In the genomic region with DNA sequence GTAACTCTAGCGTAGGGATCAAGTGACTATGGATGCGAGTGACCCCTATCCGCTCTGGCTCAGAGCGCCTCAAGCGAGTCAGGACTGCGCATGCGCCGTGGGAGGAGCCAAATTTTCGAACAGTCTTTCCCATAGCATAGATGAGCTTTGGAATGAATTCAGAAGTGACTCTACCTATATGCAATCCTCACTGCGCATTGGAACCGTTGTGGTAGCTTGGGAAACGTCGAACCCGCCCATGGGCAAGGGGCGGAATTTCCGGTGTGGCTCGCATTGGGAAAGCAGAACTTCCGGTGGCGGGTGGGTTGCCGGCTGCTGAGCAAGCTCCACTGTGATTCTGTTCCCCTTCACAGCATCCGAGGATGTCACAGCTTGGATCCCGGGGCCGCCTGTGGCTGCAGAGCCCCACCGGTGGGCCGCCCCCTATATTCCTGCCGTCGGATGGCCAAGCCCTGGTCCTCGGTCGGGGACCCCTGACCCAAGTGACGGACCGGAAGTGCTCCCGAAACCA, we compare ENCODE assay signal across 8 mouse cellular contexts. TPM values are rescaled to one million over a fixed set of nuclear protein-coding genes. Genes with fewer than 3 reads are reported as not detected.
DNase-seq lines count a peak whose midpoint lies in the region; ATAC-seq lines count a peak whose summit lies in the region.

A gene (plus strand): TSS at position 98 of the 511 bp plus-strand sequence.

- H3K36me3 ChIP-seq in hindbrain, embryonic 11.5 days (ENCODE audit: control insufficient read depth, insufficient read depth, low read length), result no peaks in the 10 kb centered on the region; the same call in 1 of the 2 replicates

- H3K4me2 ChIP-seq in hindbrain, embryonic 11.5 days (replicated peaks; ENCODE audit: low read depth, low read length), result peak within 1 kb of the TSS; percentile 74

- under 1% methylated on average over 32 of the region's 32 CpGs for WGBS in hindbrain, embryonic 11.5 days

- H3K9me3 ChIP-seq in hindbrain, embryonic 11.5 days (ENCODE audit: control insufficient read depth, low read length), result no peaks in the 10 kb centered on the region

- H3K27me3 ChIP-seq in hindbrain, embryonic 11.5 days (ENCODE audit: control insufficient read depth, insufficient read depth, low read length), result no peaks in the 10 kb centered on the region

- DNase-seq in NIH3T3 (ENCODE audit: low read depth), result peak; percentile 96
- DNase-seq in cerebellum, adult 9-11 months, result peak; percentile 89
- DNase-seq in frontal cortex, adult 2 months (ENCODE audit: extremely low spot score in 1 of 2, low spot score in 1 of 2), result peak; percentile 93 to 96
- peak; percentile 92 for DNase-seq in hindbrain, embryonic 11.5 days (ENCODE audit: low spot score)
- peak; percentile 87 to 90 for DNase-seq in layer of hippocampus, postnatal 10 days (ENCODE audit: low spot score in 2 of 2)
- DNase-seq in lung, postnatal 10 days, result peak; percentile 91
- DNase-seq in ovary, postnatal 36 days (ENCODE audit: low spot score), result peak; percentile 81
- DNase-seq in thymus, postnatal 25 days, result peak; percentile 87

- peak within 1 kb of the TSS; percentile 61 for H3K4me3 ChIP-seq in hindbrain, embryonic 11.5 days (ENCODE audit: low read depth, low read length)

- H3K4me1 ChIP-seq in hindbrain, embryonic 11.5 days (replicated peaks; ENCODE audit: control insufficient read depth, insufficient read depth, low read length), result peaks cover 16% of the 10 kb centered on the region

- H3K27ac ChIP-seq in hindbrain, embryonic 11.5 days (ENCODE audit: low read depth, low read length), result peak within 1 kb of the TSS; percentile 87

- peak; percentile 36 for ATAC-seq in hindbrain, embryonic 11.5 days (ENCODE audit: low FRiP score)

- peak within 1 kb of the TSS; percentile 70 for H3K9ac ChIP-seq in hindbrain, embryonic 11.5 days (ENCODE audit: low read depth, low read length)

RNA-seq across cellular contexts. Expression of the gene that starts here (rescaled TPM):
- polyA plus RNA-seq in frontal cortex, adult 2 months (2012; rRNA removed), result 42.3 and 44.9 TPM in 2 replicates
- 26.3 and 27.6 TPM in 2 replicates for polyA plus RNA-seq in hindbrain, embryonic 11.5 days (2014; fragmentation: Nextera tagmentation; extraction: Ambion mirVana)
- 10 to 100 TPM; 32.6 to 38.4 TPM for total RNA-seq in layer of hippocampus, postnatal 10 days (2021)

Comparison
In these comparisons a context has a peak if more than half of its experiments do, and no peak if none do; other contexts are left out.
1. Peak in every context shown above with its lines: DNase-seq, ATAC-seq, H3K4me3 ChIP-seq and H3K27ac ChIP-seq.